Mouse (Mus musculus) stomach, embryonic 14.5 days (tissue): ENCODE data around the gene Rab3a. TPM values are rescaled to one million over a fixed set of nuclear protein-coding genes. Genes with fewer than 3 reads are reported as not detected.

Experiments used
- ATAC-seq: fragments of 200-750 bp; cut with Nextera tagmentation; 2 replicates; pipeline ENCODE4 v1.8.0; 2017; ENCODE audit warnings: low read depth, moderate TSS enrichment; ENCODE audit not compliant: insufficient number of reproducible peaks, insufficient read depth, low FRiP score
- H3K27ac ChIP-seq: fragments of 300-500 bp; sonication (generic); 2 replicates; pipeline ENCODE4 v1.5.1; 2014; ENCODE audit warnings: mild to moderate bottlenecking, low read length, moderate library complexity, mixed read lengths
- H3K27me3 ChIP-seq: fragments of 300-500 bp; sonication (generic); 2 replicates; pipeline ENCODE4 v1.6.1; 2014; ENCODE audit warnings: low read length, control low read depth, mixed read lengths; ENCODE audit not compliant: control insufficient read depth, insufficient read depth
- H3K36me3 ChIP-seq: fragments of 300-500 bp; sonication (generic); 2 replicates; pipeline ENCODE4 v1.6.1; 2014; ENCODE audit warnings: mild to moderate bottlenecking, control low read depth, low read length, moderate library complexity, mixed read lengths; ENCODE audit not compliant: control insufficient read depth, insufficient read depth
- H3K4me1 ChIP-seq: fragments of 300-500 bp; sonication (generic); 2 replicates; pipeline ENCODE4 v1.6.1; 2014; ENCODE audit warnings: low read length, control low read depth, mixed read lengths; ENCODE audit not compliant: control insufficient read depth, insufficient read depth
- H3K4me2 ChIP-seq: fragments of 300-500 bp; sonication (generic); replicated peaks from 2 replicates; pipeline ENCODE4 v1.6.1; 2014; ENCODE audit warnings: low read depth, low read length, control low read depth
- H3K4me3 ChIP-seq: fragments of 300-500 bp; sonication (generic); 2 replicates; pipeline ENCODE4 v1.5.1; 2014; ENCODE audit warnings: low read depth, low read length, control low read depth
- H3K9ac ChIP-seq: fragments of 300-500 bp; sonication (generic); replicated peaks from 2 replicates; pipeline ENCODE4 v1.6.1; 2014; ENCODE audit warnings: low read depth, mild to moderate bottlenecking, control low read depth, low read length, moderate library complexity, mixed read lengths
- H3K9me3 ChIP-seq: fragments of 300-500 bp; sonication (generic); 2 replicates; pipeline ENCODE4 v1.6.1; 2016; ENCODE audit warnings: low read depth, low read length, control low read depth; ENCODE audit not compliant: control insufficient read depth
- WGBS: fragments of 180-500 bp; shearing (Covaris S2); extraction: QIAGEN DNeasy Blood & Tissue Kit; methylation state at CpG from one replicate; pipeline ENCODE4 v1.1.7; 2014; 5-methylcytosine and 5-hydroxymethylcytosine counted together
- polyA plus RNA-seq: library from polyadenylated mRNA; unstranded; fragments of >200 nt; fragmentation: Nextera tagmentation; extraction: Ambion mirVana; gene quantifications from 2 replicates; pipeline ENCODE4 v1.2.1, GENCODE M21; 2014

The Rab3a gene
- polyA plus RNA-seq, 1 experiment from 2014 or later: 27.0 TPM

DNA sequence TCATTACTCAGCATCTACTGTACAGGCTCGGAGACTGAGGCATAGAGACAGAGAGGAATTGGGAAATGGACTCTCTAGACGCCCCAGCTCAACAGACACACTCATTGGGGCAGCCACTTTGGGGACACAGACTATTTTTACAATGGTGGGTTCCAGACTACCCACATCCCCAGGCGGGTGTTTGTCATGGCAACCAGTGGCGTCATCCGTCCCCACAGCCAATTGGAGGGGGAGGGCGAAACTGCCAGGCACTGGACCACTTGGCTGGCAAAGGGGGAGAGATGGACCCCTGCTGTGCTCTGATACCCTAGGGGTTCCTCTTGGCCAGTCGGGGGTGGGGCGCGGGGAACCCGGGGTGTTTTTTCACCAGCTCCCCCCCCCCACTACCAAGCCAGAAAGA is 46.2 kb downstream of the Rab3a start:
- no peaks in the 10 kb centered on the region for H3K9me3 ChIP-seq
- H3K4me2 ChIP-seq: no peak overlapping the region
- no peaks in the 10 kb centered on the region for H3K36me3 ChIP-seq
- 63% methylated on average over 10 of the region's 10 CpGs for WGBS
- H3K4me1 ChIP-seq: peaks cover 15% of the 10 kb centered on the region
- H3K9ac ChIP-seq: no peak overlapping the region
- no peak overlapping the region for H3K27ac ChIP-seq
- H3K4me3 ChIP-seq: no peak overlapping the region
- peaks cover 27% of the 10 kb centered on the region for H3K27me3 ChIP-seq
- ATAC-seq: no peak

DNA sequence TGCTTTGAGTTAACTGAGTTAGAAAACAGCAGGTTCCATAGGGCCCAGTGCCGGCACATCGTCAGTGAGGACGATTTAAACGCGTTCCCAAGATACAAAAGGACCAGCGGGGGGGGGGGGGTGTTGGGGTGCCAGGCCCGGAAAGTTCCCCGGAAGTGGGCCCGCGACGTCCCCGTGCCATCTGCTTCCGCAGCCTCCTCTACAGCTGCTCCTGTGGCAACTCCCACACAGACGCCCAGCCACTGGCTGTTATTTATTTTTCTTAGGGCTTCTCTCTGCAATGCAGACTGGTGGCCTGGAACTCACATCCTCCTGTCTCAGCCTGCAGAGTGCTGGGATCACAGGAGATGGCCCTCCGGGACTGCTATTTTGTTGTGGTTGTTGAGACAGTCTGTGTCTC is 46.7 kb downstream of the Rab3a start:
- no peak overlapping the region for H3K4me3 ChIP-seq
- no peak for ATAC-seq
- H3K9me3 ChIP-seq: no peaks in the 10 kb centered on the region
- no peak overlapping the region for H3K4me2 ChIP-seq
- no peak overlapping the region for H3K27ac ChIP-seq
- H3K36me3 ChIP-seq: no peaks in the 10 kb centered on the region
- H3K9ac ChIP-seq: no peak overlapping the region
- H3K4me1 ChIP-seq: peaks cover 15% of the 10 kb centered on the region
- peaks cover 27% of the 10 kb centered on the region for H3K27me3 ChIP-seq
- 35% methylated on average over 15 of the region's 15 CpGs for WGBS

DNA sequence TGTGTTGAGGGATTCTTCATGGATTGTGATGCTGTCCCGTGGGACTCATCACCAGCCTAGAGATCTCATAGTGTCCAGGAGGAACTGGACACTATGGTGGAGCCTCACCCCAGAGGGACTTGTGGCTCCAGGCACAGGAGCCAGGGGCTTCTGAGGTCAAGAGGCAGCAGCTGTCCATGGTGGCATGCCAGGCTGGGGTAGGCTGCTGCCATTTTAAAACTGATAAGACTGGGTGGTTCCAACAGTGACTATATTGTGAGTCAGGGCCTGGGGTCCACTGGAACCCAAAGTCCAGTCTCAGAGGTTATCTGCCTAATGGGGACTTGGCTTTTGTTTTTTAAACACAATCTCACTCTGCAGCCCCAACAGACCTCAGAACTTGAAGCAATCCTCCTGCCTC is 47.4 kb downstream of the Rab3a start:
- Histone ChIP-seq H3K9ac (no peak overlapping the region), H3K4me2 (no peak overlapping the region), H3K9me3 (no peaks in the 10 kb centered on the region), H3K4me1 (peaks cover 15% of the 10 kb centered on the region), H3K27me3 (peaks cover 27% of the 10 kb centered on the region), H3K27ac (no peak overlapping the region), H3K4me3 (no peak overlapping the region), H3K36me3 (no peaks in the 10 kb centered on the region)
- 75% methylated on average over 1 of the region's 1 CpGs for WGBS
- no peak for ATAC-seq

DNA sequence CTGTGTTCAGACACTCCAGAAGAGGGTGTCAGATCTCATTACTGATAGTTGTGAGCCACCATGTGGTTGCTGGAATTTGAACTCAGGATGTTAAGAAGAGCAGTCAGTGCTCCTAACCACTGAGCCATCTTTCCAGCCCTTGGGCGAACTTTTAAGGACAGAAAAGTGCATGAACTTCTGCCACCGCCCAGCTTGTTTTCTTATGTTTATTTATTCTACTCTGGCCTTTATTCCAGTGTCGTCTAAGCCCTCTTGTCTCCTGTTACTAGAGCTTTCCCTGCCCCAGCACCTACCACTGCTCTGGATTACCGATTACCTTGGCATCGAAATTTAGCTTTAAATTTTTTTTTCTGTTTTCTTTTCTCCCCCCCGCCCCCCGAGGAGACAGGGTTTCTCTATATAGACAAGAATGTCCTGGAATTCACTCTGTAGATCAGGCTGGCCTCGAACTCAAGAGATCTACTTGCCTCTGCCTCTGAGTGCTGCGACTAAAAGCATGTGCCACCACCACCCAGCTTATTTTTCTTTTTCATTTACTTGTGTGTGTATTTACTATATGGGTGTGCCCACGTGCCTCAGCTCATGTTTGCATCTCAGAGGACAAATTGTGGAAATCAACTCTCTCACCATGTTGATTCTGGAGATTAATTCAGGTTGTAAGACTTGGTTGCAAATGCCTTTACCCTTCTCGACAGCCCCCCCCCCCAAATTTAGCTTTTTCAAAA is 48.5 kb downstream of the Rab3a start:
- WGBS: 52% methylated on average over 11 of the region's 11 CpGs
- H3K27me3 ChIP-seq: peaks cover 27% of the 10 kb centered on the region
- peaks cover 11% of the 10 kb centered on the region for H3K4me1 ChIP-seq
- no peak overlapping the region for H3K4me3 ChIP-seq
- no peak overlapping the region for H3K9ac ChIP-seq
- H3K9me3 ChIP-seq: no peaks in the 10 kb centered on the region
- no peak for ATAC-seq
- no peaks in the 10 kb centered on the region for H3K36me3 ChIP-seq
- H3K27ac ChIP-seq: no peak overlapping the region
- no peak overlapping the region; the same call in 1 of the 2 replicates for H3K4me2 ChIP-seq

DNA sequence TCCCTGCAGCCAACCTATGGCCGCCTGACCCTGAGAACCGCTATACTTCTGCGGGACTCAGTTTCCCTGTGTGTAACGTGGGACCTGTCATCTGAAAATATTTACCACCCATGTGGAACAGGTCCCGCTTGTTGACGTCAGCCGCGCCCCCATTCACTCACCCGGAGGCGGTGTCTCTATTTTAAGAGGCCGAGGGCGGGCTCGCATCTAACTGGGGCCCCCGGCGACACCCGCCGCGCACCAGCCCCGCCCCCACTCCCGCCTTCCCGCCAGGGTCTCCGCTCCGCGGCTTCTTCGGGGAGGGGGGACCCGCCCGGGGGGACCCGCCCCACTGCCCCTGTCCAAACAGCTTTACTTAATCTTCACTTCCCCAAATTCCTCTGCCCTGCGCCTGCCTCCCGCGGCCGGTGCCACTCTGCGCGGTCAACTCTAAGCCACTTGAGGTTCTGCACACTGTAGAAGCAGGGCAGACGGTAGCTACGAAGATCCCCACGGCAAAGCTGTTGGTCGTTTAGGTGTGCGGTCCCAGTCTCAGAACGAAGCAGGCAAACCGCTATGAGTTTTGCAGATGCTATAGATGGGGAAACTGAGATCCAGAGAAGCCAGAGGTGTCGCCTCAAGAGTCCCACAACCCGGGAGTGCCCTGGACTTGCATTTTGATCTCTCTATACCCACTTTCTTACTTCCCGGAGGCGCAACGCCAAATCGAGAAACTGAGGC is 49.4 kb downstream of the Rab3a start:
- Histone ChIP-seq H3K9me3 (no peaks in the 10 kb centered on the region), H3K4me1 (peaks cover 11% of the 10 kb centered on the region), H3K27me3 (peaks cover 17% of the 10 kb centered on the region; the same call in 1 of the 2 replicates), H3K27ac (no peak overlapping the region), H3K4me3 (peak overlapping the region; percentile 44), H3K9ac (no peak overlapping the region), H3K4me2 (peak overlapping the region; percentile 96), H3K36me3 (no peaks in the 10 kb centered on the region)
- WGBS: 2% methylated on average over 45 of the region's 47 CpGs
- 0 out of 2 replicates have a peak, but pooled peaks have one; percentile 23 for ATAC-seq

DNA sequence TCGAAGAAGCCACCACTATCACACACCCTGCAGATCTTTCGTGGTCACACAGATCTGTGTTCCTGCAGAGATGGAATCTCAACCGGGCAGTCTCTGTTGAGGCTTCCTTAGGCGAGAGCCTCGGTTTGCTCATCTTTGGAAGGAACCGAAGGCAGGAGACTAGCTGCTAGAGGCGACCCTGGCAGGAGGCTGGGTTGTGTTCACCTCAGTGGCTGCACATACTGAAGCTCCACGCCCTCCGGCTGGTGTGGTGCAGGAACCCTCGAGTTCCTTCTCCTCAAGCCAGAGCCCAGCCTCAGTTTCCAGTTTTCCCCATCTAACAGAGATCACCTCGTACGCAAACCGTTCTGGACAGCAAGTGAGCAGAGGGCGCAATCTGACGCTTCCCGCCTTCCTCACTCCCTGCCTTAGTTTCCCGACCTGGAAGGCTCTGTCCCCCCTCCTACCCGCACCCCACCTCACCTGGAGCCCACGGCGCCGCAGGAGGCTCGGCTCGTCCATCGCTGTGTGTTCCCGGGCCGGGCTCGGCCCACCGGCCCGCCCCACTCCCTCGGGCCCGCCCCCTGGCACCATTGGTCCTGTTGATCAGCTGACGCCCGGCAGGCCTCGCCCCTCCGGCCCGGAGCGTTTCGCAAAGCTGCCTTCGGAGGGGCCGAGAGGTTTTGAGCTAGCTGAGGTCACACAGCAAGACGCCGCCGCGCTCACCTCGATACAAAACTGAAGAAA is 50.2 kb downstream of the Rab3a start, which contains the start of gene Mast3:
Gene Mast3 (minus strand): TSS at position 574 of the 726 bp plus-strand sequence.
- no peaks in the 10 kb centered on the region for H3K9me3 ChIP-seq
- no peak within 1 kb of the TSS for H3K9ac ChIP-seq
- peak within 1 kb of the TSS; percentile 96 for H3K4me2 ChIP-seq
- no peaks in the 10 kb centered on the region for H3K36me3 ChIP-seq
- H3K27ac ChIP-seq: no peak within 1 kb of the TSS
- WGBS: 1% methylated on average over 45 of the region's 45 CpGs
- H3K4me3 ChIP-seq: peak within 1 kb of the TSS; percentile 44
- peaks cover 11% of the 10 kb centered on the region for H3K4me1 ChIP-seq
- peak; percentile 87 for ATAC-seq
- H3K27me3 ChIP-seq: peaks cover 12% of the 10 kb centered on the region; the same call in 1 of the 2 replicates

DNA sequence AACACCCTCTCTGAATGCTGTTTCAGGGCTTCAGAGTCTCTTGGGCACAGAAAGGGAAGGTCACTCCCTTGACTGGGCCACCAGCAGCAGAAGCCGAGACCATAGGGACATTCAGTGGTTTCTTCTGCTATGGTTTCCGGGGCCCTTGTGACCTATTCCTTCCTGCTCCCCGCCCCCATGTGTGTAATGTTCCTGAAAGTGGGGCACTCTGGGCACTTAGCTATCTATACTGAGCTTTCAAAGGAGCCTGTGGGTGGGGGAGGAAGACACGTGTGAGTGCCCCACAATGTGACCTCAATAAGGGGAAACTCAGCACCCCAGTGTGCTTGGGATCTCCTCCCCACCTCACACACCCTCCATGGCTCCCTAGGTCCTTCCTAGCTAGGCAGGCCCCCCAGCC is 52.1 kb downstream of the Rab3a start:
- H3K27me3 ChIP-seq: 0 out of 2 replicates have a peak, but pooled peaks cover 8% of the 10 kb centered on the region
- WGBS: 74% methylated on average over 4 of the region's 4 CpGs
- H3K9me3 ChIP-seq: no peaks in the 10 kb centered on the region
- ATAC-seq: no peak
- no peak overlapping the region for H3K4me2 ChIP-seq
- H3K4me1 ChIP-seq: peaks cover 11% of the 10 kb centered on the region
- no peak overlapping the region for H3K4me3 ChIP-seq
- H3K27ac ChIP-seq: no peak overlapping the region
- H3K9ac ChIP-seq: no peak overlapping the region
- H3K36me3 ChIP-seq: no peaks in the 10 kb centered on the region

DNA sequence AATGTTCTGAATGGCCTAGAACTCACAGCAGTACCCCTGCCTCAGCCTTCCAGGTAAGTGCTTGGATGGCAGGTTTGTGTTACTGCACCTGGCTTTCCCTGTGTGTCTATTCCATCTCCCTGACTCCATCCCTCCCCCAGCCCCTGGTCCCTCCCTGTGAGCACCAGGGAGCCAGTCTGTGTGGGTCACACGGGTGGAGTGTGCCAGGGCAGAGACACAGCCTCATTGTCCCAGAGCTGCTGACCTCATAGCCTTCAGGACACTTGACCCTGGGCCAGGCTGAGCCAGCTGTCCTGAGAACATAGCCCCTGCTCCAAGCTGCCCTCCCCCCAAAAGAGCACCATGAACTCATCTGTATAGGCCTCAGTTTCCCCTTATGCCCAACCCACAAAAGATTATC is 52.8 kb downstream of the Rab3a start:
- Histone ChIP-seq H3K36me3 (no peaks in the 10 kb centered on the region), H3K9ac (no peak overlapping the region), H3K9me3 (no peaks in the 10 kb centered on the region), H3K4me2 (no peak overlapping the region), H3K4me1 (peaks cover 11% of the 10 kb centered on the region), H3K27ac (no peak overlapping the region), H3K27me3 (0 out of 2 replicates have a peak, but pooled peaks cover 8% of the 10 kb centered on the region), H3K4me3 (no peak overlapping the region)
- no peak for ATAC-seq
- WGBS: 67% methylated on average over 1 of the region's 1 CpGs
